Mouse (Mus musculus): ENCODE results near the gene Rpl10. TPM values are rescaled to one million over a fixed set of nuclear protein-coding genes. Genes with fewer than 3 reads are reported as not detected.

Rpl10 gene
- polyA plus RNA-seq, 1 experiment from 2014 or later: 438 TPM

DNA sequence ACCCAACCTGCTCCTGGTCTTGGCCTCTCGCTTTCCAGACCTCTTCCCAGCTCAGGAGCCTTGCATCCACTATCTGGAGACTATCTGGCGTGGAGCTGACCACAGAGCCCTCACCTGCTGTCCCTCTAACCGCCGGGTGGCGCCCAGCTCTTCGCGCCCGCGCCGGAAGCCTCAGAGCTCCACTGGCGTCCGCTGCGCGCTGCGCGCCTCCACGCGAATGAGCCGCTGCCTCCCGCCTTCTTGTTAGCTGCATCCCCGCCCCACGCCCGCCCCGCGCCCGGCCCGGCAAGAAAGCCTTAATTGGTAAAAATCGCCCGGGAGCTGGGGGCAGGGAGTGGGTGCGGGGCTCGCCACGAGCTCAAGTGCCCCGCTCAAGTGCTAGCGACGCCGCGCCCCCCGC lies 21.0 kb upstream of the Rpl10 start, which contains the start of gene Flna:
TSS of gene Flna (minus strand) at position 206 of the 400 bp plus-strand sequence.
- H3K36me3 ChIP-seq (replicated peaks; ENCODE audit: insufficient read depth, low read length): no peaks in the 10 kb centered on the region
- H3K4me3 ChIP-seq (ENCODE audit: low read depth, low read length): peak within 1 kb of the TSS; percentile 40
- DNase-seq (peak; percentile 67), ATAC-seq (no peak)
- TF ChIP-seq CTCF (IDR thresholded peaks at IDR 0.05; ENCODE audit: low read depth) (peak; percentile 52), EP300 (IDR thresholded peaks at IDR 0.05; ENCODE audit: low read depth) (no peak)
- peak within 1 kb of the TSS; percentile 33; the same call in 1 of the 2 replicates for H3K9ac ChIP-seq (replicated peaks)
- peak within 1 kb of the TSS; percentile 26; the same call in 1 of the 2 replicates for H3K27ac ChIP-seq (ENCODE audit: low read depth)
- WGBS (ENCODE audit: insufficient replicate concordance): 20% methylated on average over 22 of the region's 38 CpGs
- peak within 1 kb of the TSS; percentile 69 for H3K4me2 ChIP-seq (ENCODE audit: low read depth, low read length)
- H3K4me1 ChIP-seq (ENCODE audit: insufficient read depth): peaks cover 6% of the 10 kb centered on the region; the same call in 1 of the 2 replicates
- H3K27me3 ChIP-seq (ENCODE audit: insufficient read depth, low read length): no peaks in the 10 kb centered on the region
- no peaks in the 10 kb centered on the region for H3K9me3 ChIP-seq (ENCODE audit: low read length)

GRCm38 (mm10) chrX:74254153-74254887 lies 16.3 kb upstream of the Rpl10 start, which contains the start of gene Emd:
Emd (plus strand) TSS chrX:74254687.
- Histone ChIP-seq H3K27ac (ENCODE audit: low read depth) (peak within 1 kb of the TSS; percentile 92), H3K9me3 (ENCODE audit: low read length) (no peaks in the 10 kb centered on the region), H3K4me2 (ENCODE audit: low read depth, low read length) (peak within 1 kb of the TSS; percentile 84), H3K27me3 (ENCODE audit: insufficient read depth, low read length) (no peaks in the 10 kb centered on the region), H3K9ac (replicated peaks) (peak within 1 kb of the TSS; percentile 74), H3K4me3 (ENCODE audit: low read depth, low read length) (peak within 1 kb of the TSS; percentile 63), H3K36me3 (replicated peaks; ENCODE audit: insufficient read depth, low read length) (peaks cover 6% of the 10 kb centered on the region), H3K4me1 (ENCODE audit: insufficient read depth) (peaks cover 7% of the 10 kb centered on the region)
- WGBS (ENCODE audit: insufficient replicate concordance): 28% methylated on average over 39 of the region's 39 CpGs
- peak; percentile 51; the same call in 1 of the 2 replicates for TF ChIP-seq EP300 (IDR thresholded peaks at IDR 0.05; ENCODE audit: low read depth)
- no peak for TF ChIP-seq CTCF (IDR thresholded peaks at IDR 0.05; ENCODE audit: low read depth)
- peak; percentile 89 for DNase-seq
- ATAC-seq: peak; percentile 99

- TF ChIP-seq CTCF (IDR thresholded peaks at IDR 0.05; ENCODE audit: low read depth) (no peak), EP300 (IDR thresholded peaks at IDR 0.05; ENCODE audit: low read depth) (no peak)
- Histone ChIP-seq H3K27me3 (ENCODE audit: insufficient read depth, low read length) (no peaks in the 10 kb centered on the region), H3K4me1 (ENCODE audit: insufficient read depth) (peaks cover 5% of the 10 kb centered on the region; the same call in 1 of the 2 replicates), H3K27ac (ENCODE audit: low read depth) (peak overlapping the region; percentile 92), H3K4me2 (ENCODE audit: low read depth, low read length) (peak overlapping the region; percentile 84), H3K36me3 (replicated peaks; ENCODE audit: insufficient read depth, low read length) (peaks cover 6% of the 10 kb centered on the region), H3K9me3 (ENCODE audit: low read length) (no peaks in the 10 kb centered on the region), H3K4me3 (ENCODE audit: low read depth, low read length) (peak overlapping the region; percentile 63), H3K9ac (replicated peaks) (peak overlapping the region; percentile 74)
- 26% methylated on average over 27 of the region's 31 CpGs for WGBS (ENCODE audit: insufficient replicate concordance)
- ATAC-seq (peak; percentile 63), DNase-seq (no peak)
These were observed 15.6 kb upstream of the Rpl10 start for GRCm38 (mm10) chrX:74254888-74255565.

GRCm38 (mm10) chrX:74257746-74258145 lies 12.9 kb upstream of the Rpl10 start:
- Histone ChIP-seq H3K9ac (replicated peaks) (no peak overlapping the region), H3K4me2 (ENCODE audit: low read depth, low read length) (no peak overlapping the region), H3K27ac (ENCODE audit: low read depth) (no peak overlapping the region), H3K4me3 (ENCODE audit: low read depth, low read length) (no peak overlapping the region), H3K27me3 (ENCODE audit: insufficient read depth, low read length) (no peaks in the 10 kb centered on the region), H3K4me1 (ENCODE audit: insufficient read depth) (peaks cover 5% of the 10 kb centered on the region; the same call in 1 of the 2 replicates), H3K36me3 (replicated peaks; ENCODE audit: insufficient read depth, low read length) (peaks cover 6% of the 10 kb centered on the region), H3K9me3 (ENCODE audit: low read length) (no peaks in the 10 kb centered on the region)
- WGBS (ENCODE audit: insufficient replicate concordance): 66% methylated on average over 3 of the region's 3 CpGs
- TF ChIP-seq CTCF (IDR thresholded peaks at IDR 0.05; ENCODE audit: low read depth) (no peak), EP300 (IDR thresholded peaks at IDR 0.05; ENCODE audit: low read depth) (no peak)
- ATAC-seq (no peak), DNase-seq (no peak)

DNA sequence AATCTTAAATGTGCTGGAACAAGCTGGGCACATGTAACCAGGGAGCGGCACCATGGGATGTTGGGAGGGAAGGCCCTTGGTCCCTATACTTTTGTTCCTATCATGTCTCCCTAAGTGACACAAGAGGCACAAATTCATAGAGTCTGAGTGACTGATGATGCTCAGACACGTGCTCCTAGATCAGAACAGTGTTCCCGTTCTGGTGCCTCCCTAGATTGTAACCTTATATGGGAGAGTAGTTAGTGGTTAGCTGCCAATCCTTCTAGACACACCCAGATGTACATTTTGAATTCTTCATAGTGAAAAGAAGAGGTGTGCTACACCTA lies 913 bp upstream of the Rpl10 start:
- TF ChIP-seq CTCF (IDR thresholded peaks at IDR 0.05; ENCODE audit: low read depth) (no peak), EP300 (IDR thresholded peaks at IDR 0.05; ENCODE audit: low read depth) (no peak)
- Histone ChIP-seq H3K36me3 (replicated peaks; ENCODE audit: insufficient read depth, low read length) (0 out of 2 replicates have a peak, but pooled peaks cover 4% of the 10 kb centered on the region), H3K9me3 (ENCODE audit: low read length) (no peaks in the 10 kb centered on the region), H3K4me2 (ENCODE audit: low read depth, low read length) (peak overlapping the region; percentile 76), H3K27me3 (ENCODE audit: insufficient read depth, low read length) (no peaks in the 10 kb centered on the region; the same call in 1 of the 2 replicates), H3K9ac (replicated peaks) (peak overlapping the region; percentile 42), H3K4me3 (ENCODE audit: low read depth, low read length) (peak overlapping the region; percentile 68), H3K4me1 (ENCODE audit: insufficient read depth) (peaks cover 5% of the 10 kb centered on the region; the same call in 1 of the 2 replicates), H3K27ac (ENCODE audit: low read depth) (peak overlapping the region; percentile 77)
- DNase-seq (no peak), ATAC-seq (peak; percentile 5; the same call in 1 of the 2 replicates)
- 35% methylated on average over 3 of the region's 3 CpGs for WGBS (ENCODE audit: insufficient replicate concordance)

Measured in liver, postnatal 0 days (tissue).